Mouse (Mus musculus): ENCODE results near the gene Pip5k1b.

Gene Pip5k1b

GRCm38 (mm10) chr19:24476461-24476860 is 79.2 kb downstream of the Pip5k1b start:
- DNase-seq (ENCODE audit: low read depth, low spot score), result peak; percentile 40

- DNase-seq (ENCODE audit: low read depth, low spot score), result no peak
Observed at GRCm38 (mm10) chr19:24475281-24475680, 80.4 kb downstream of the Pip5k1b start.

- no peak for DNase-seq (ENCODE audit: low read depth, low spot score)
Observed at GRCm38 (mm10) chr19:24472512-24472911, 83.2 kb downstream of the Pip5k1b start.

DNA sequence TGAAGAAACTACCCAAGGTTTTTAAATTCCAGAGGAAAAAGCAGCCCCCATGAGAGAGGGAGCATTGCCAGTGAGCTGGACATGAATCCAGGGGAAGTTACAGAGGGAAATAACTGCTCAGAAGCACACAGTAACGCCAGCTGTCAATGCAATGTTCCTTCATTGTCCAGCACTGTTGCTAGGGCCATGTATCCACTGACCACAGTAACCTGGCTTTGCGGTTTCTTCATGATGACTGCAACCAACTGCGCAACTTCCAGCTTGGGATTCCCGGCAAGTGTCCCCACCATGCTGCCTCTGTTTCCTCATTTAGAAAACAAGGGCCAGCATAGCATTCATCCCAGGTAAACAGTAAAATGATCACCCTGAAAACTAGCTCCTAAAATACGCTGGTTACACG is 84.1 kb downstream of the Pip5k1b start:
- DNase-seq (ENCODE audit: low read depth, low spot score), result no peak

- DNase-seq (ENCODE audit: low read depth, low spot score), result no peak
Observed at GRCm38 (mm10) chr19:24469216-24469615, 86.5 kb downstream of the Pip5k1b start.

GRCm38 (mm10) chr19:24468616-24469015 is 87.1 kb downstream of the Pip5k1b start:
- DNase-seq (ENCODE audit: low read depth, low spot score), result no peak

- DNase-seq (ENCODE audit: low read depth, low spot score), result no peak
Observed at GRCm38 (mm10) chr19:24463011-24463410, 92.7 kb downstream of the Pip5k1b start.

GRCm38 (mm10) chr19:24456591-24457231 is 99.0 kb downstream of the Pip5k1b start:
- DNase-seq (ENCODE audit: low read depth, low spot score), result no peak

DNA sequence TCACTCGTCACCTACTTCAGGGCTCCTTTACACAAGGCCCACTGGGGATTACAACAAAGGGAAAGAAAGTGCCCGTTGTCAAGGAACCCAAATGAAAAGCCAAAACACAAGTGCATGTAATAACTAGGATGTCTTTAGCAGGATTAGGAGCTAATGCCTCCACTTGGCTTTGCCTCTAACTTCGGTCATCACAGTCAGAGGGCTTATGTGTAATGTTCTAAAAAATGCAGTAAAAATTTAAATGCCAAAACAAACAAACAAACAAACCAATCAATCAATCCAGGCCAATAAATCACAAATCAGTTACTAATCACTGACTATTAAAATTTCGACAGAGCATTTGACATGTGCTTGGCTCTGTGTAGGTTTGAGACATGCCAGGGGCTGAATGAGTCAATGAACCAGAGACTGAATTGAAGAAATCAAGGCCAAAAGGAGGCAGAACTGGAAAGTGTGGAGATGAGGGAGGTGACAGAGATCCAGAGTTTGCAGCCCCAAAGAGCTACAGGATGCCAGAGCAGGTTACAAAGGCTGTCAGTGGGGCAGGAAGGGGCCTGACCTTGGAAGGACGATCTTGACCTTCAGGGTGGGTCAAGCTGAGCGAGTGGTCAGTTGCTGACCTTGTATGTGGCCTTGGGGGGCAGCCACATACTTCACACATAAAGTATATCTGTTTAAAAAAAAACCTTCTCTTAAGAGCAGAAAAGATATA is 100.3 kb downstream of the Pip5k1b start:
- DNase-seq (ENCODE audit: low read depth, low spot score), result no peak

GRCm38 (mm10) chr19:24454451-24454850 is 101.2 kb downstream of the Pip5k1b start:
- DNase-seq (ENCODE audit: low read depth, low spot score), result no peak

DNA sequence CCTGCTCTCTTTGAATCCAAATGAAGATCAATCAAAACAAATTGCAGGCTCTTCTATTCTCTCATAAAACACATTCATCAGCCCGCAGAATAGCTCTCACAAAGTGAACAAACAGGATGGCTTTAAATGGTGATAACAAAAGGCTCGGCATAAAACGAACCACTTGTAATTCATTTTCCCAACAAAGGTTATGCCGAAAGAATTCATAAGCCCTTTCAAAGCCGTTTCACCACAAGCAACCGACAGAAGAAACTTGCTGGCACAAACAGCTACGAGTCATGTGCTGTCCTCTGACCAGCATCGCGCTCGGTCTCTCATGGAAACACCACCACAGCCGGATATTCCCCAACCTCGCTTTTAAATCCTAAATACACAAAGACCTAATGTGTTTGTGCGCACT is 102.3 kb downstream of the Pip5k1b start:
- DNase-seq (ENCODE audit: low read depth, low spot score), result no peak

- DNase-seq (ENCODE audit: low read depth, low spot score), result peak; percentile 71
Observed at GRCm38 (mm10) chr19:24452441-24452898, 103.2 kb downstream of the Pip5k1b start.

DNA sequence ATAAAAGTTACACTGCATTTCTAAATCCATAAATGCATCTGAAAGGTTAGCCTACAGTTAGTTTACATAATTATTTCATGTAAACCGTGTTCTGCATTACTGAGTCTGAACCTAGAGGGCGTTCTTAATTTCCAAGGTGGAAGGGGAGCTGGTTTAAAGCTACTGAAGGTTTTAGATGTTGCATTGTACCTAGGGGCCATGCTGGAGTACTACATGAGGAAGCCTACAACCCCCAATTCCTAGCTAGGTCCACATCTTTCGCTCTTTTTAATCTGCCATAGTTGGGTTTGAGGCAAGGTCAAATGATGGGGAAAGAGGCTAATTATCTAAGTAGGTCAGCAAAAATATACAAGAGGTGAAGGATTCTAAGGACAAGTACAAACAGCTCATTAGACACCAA is 104.0 kb downstream of the Pip5k1b start:
- DNase-seq (ENCODE audit: low read depth, low spot score), result peak; percentile 31

DNA sequence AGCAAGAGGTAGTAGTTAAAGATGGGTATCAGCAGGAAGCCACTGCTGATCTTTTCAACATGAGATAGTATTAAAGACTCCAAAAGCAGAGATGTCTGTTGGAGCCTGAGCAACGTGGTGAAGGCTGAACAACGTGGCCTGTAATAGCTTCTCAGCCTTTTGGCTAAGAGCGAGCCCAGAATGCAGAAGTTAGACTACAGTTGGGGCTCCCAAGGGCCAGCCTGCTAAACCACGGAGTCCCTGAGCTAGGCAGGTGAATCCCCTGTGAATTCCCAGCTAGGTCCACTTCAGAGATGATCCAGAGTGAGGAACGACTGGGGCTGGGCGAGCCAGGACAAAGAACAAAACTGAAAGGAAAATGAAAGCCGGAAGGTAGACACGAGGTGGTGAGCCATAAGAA is 104.9 kb downstream of the Pip5k1b start:
- DNase-seq (ENCODE audit: low read depth, low spot score), result no peak

- no peak for DNase-seq (ENCODE audit: low read depth, low spot score)
Observed at GRCm38 (mm10) chr19:24444322-24444721, 111.3 kb downstream of the Pip5k1b start.

DNA sequence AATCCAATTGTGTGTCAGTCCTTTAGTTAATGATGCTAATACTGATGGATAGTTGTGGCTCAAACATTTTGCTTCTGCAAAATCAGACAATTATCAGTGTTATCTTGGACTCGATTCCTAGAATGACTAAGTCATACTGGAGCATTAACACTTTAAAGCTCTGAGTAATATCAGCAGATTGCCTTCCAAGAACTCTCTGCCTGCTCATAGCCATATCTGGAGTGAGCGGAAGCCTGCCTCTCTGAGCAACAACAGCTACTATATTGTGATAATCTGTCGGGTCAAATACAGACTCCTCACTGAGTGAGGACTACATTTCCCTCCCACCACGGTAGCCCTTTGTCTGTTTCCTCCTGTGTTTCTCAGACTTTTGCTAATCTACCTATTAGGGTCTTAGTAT is 116.0 kb downstream of the Pip5k1b start:
- DNase-seq (ENCODE audit: low read depth, low spot score), result no peak

DNA sequence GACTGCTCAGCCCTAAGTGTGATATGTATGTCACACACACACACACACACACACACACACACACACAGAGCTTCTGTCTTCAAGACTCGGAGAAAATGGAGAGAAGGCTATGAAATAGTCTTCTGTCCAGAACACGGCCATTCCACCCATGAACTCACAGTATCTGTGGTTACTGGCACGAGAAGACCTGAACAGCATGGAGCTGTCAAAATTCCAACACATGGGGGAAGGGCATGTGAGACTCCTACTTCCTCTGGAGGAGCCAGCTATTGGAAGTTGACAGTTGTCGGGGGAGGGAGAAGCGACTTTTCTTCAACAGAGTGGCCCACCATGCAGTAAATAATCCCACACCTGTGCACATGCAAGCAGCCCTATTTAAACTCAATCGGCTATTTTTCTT is 121.4 kb downstream of the Pip5k1b start:
- DNase-seq (ENCODE audit: low read depth, low spot score), result no peak

- no peak for DNase-seq (ENCODE audit: low read depth, low spot score)
Observed at GRCm38 (mm10) chr19:24432447-24432846, 123.2 kb downstream of the Pip5k1b start.

DNA sequence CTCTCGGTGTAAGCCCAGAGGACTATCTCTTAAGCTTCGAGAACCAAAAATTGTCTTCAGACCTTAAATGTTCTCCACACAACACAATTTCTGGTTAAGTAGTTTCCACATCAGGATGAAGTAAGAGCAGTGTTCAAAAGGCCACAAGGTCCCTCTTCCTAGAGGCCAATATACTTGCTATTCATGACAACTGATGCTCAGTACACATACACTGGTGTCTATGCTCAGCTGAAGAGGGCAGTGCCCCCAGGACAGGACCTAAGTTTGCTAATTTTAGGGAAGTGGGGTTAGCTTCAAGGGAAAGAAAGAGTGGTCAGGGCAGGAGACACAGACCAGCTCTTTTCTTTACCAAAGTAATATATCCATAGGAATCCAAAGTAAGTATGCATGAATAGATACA is 124.3 kb downstream of the Pip5k1b start:
- no peak for DNase-seq (ENCODE audit: low read depth, low spot score)

GRCm38 (mm10) chr19:24428011-24428410 is 127.7 kb downstream of the Pip5k1b start:
- no peak for DNase-seq (ENCODE audit: low read depth, low spot score)

DNA sequence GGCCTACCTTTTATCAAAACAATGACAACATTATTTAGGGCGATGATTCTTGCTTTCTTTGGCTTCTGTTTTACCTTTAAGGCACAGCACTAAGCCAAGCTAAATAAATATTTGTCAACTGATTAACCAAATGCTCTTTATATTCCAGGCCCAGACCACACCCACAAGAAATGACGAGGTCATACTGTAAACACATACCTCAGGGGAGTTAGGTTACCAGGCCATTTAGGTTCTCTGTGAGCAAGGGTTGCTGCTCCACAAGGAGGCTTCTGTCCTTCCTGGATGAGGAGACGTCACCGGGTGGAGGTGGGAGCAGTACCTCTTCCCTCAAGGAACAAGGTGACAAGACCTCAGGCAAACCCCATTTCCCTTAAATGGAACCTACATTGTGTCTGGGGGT is 128.4 kb downstream of the Pip5k1b start:
- DNase-seq (ENCODE audit: low read depth, low spot score), result no peak

DNA sequence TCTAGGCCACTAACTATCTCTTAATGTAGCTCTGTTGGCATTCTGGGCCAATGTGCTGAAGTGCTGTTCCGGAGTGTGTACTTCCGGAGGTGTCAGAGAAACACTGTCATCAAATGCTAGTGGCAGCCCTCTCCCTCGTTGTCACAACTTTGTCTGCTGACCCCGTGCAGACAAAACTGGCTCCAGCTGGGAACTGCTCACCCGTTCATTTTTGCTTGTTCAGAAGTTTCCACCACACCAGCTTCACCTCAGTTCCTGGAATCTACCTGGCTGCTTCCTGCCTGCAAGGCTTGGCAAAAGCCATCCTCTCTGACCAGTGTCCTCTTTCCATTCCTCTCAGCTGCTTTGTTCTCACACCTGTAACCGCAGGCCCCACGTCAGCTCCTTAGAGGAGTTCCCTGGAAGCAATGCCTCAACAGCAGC is 128.9 kb downstream of the Pip5k1b start:
- no peak for DNase-seq (ENCODE audit: low read depth, low spot score)

- DNase-seq (ENCODE audit: low read depth, low spot score), result no peak
Observed at GRCm38 (mm10) chr19:24418030-24418429, 137.6 kb downstream of the Pip5k1b start.
